Mouse (Mus musculus): ENCODE results near the gene Adipoq. TPM values are rescaled to one million over a fixed set of nuclear protein-coding genes. Genes with fewer than 3 reads are reported as not detected.

The Adipoq gene
- total RNA-seq, 4 experiments from 2014 or later: 2.5 to 6.3 (median 3.5) TPM

- no peak for DNase-seq (ENCODE audit: low spot score)
Observed at GRCm38 (mm10) chr16:23114339-23115171, 31.8 kb upstream of the Adipoq start.

- DNase-seq (ENCODE audit: low spot score): no peak
Observed at GRCm38 (mm10) chr16:23115486-23115885, 30.9 kb upstream of the Adipoq start.

- DNase-seq (ENCODE audit: low spot score): no peak
Observed at GRCm38 (mm10) chr16:23117173-23117572, 29.2 kb upstream of the Adipoq start.

GRCm38 (mm10) chr16:23122446-23122845, 23.9 kb upstream of the Adipoq start:
- no peak for DNase-seq (ENCODE audit: low spot score)

GRCm38 (mm10) chr16:23123104-23123503, 23.2 kb upstream of the Adipoq start:
- no peak for DNase-seq (ENCODE audit: low spot score)

GRCm38 (mm10) chr16:23124398-23124797, 21.9 kb upstream of the Adipoq start:
- DNase-seq (ENCODE audit: low spot score): no peak

- DNase-seq (ENCODE audit: low spot score): no peak
Observed at GRCm38 (mm10) chr16:23127311-23127672, 19.0 kb upstream of the Adipoq start.

GRCm38 (mm10) chr16:23127673-23128375, 18.5 kb upstream of the Adipoq start, which contains the start of gene Rfc4:
Rfc4 (minus strand) TSS chr16:23127737.
- DNase-seq (ENCODE audit: low spot score): peak; percentile 92

GRCm38 (mm10) chr16:23130303-23130702, 16.0 kb upstream of the Adipoq start:
- DNase-seq (ENCODE audit: low spot score): no peak

GRCm38 (mm10) chr16:23132336-23132735, 14.0 kb upstream of the Adipoq start:
- no peak for DNase-seq (ENCODE audit: low spot score)

- peak; percentile 39 for DNase-seq (ENCODE audit: low spot score)
Observed at GRCm38 (mm10) chr16:23135421-23136149, 10.8 kb upstream of the Adipoq start.

GRCm38 (mm10) chr16:23136406-23136970, 9.8 kb upstream of the Adipoq start:
- DNase-seq (ENCODE audit: low spot score): no peak

GRCm38 (mm10) chr16:23140911-23141310, 5.4 kb upstream of the Adipoq start:
- DNase-seq (ENCODE audit: low spot score): no peak

GRCm38 (mm10) chr16:23144326-23144725, 2.0 kb upstream of the Adipoq start:
- no peak for DNase-seq (ENCODE audit: low spot score)

- no peak for DNase-seq (ENCODE audit: low spot score)
Observed at GRCm38 (mm10) chr16:23145211-23145610, 1.1 kb upstream of the Adipoq start.

GRCm38 (mm10) chr16:23148936-23149335, 2.6 kb downstream of the Adipoq start:
- no peak for DNase-seq (ENCODE audit: low spot score)

GRCm38 (mm10) chr16:23149396-23149795, 3.1 kb downstream of the Adipoq start:
- DNase-seq (ENCODE audit: low spot score): no peak

- DNase-seq (ENCODE audit: low spot score): peak; percentile 67
Observed at GRCm38 (mm10) chr16:23151423-23151822, 5.1 kb downstream of the Adipoq start.

GRCm38 (mm10) chr16:23154261-23154660, 7.9 kb downstream of the Adipoq start:
- no peak for DNase-seq (ENCODE audit: low spot score)

GRCm38 (mm10) chr16:23157013-23157412, 10.7 kb downstream of the Adipoq start:
- DNase-seq (ENCODE audit: low spot score): no peak

GRCm38 (mm10) chr16:23158292-23158691, 12.0 kb downstream of the Adipoq start:
- no peak for DNase-seq (ENCODE audit: low spot score)

GRCm38 (mm10) chr16:23158957-23159356, 12.6 kb downstream of the Adipoq start:
- DNase-seq (ENCODE audit: low spot score): no peak
